Mouse (Mus musculus) gastrocnemius, adult 2 months (tissue): ENCODE measurements at regions not wholly inside any gene's neighbourhood (a gene's known extent, or its start where the extent isn't known, plus 50 kb on each side); places are given as distances from the start of the nearest gene placed in this dataset.

Source experiments
- DNase-seq: peaks from one replicate; pipeline ENCODE4 v3.0.0; 2022
- H3K27ac ChIP-seq: fragments of 200-600 bp; 2 replicates; pipeline ENCODE4 v1.8.1; 2022; ENCODE audit warnings: mild to moderate bottlenecking
- H3K4me3 ChIP-seq: fragments of 200-600 bp; 2 replicates; pipeline ENCODE4 v1.8.1; 2022; ENCODE audit warnings: mild to moderate bottlenecking, moderate library complexity
- CTCF ChIP-seq: fragments of 200-600 bp; IDR thresholded peaks from 2 replicates; pipeline ENCODE4 v1.8.1; 2022; ENCODE audit warnings: antibody characterized with exemption, mild to moderate bottlenecking, moderate library complexity
- intact Hi-C: fragments of 180-260 bp; cut with DNase I; formaldehyde crosslinking; loops from one replicate; pipeline ENCODE4 v1.15.1; 2025

- Histone ChIP-seq H3K27ac (no peak overlapping the region), H3K4me3 (no peak overlapping the region)
- intact Hi-C loops = no loop called here
- no peak for DNase-seq
- TF ChIP-seq CTCF = no peak
These were observed 218.0 kb upstream of the Prep start for GRCm38 (mm10) chr10:44849016-44849415.

- Histone ChIP-seq H3K4me3 (no peak overlapping the region), H3K27ac (no peak overlapping the region)
- no peak for DNase-seq
- TF ChIP-seq CTCF = no peak
- intact Hi-C loops = loop anchor here (1.0 kb wide), 1 partner anchor 31 kb away; no protein-coding TSS in a partner anchor
These were observed 220.2 kb upstream of the Prep start for GRCm38 (mm10) chr10:44846765-44847164.

- no peak for TF ChIP-seq CTCF
- Histone ChIP-seq H3K27ac (no peak overlapping the region), H3K4me3 (no peak overlapping the region)
- intact Hi-C loops = no loop called here
- DNase-seq = no peak
These were observed 220.9 kb upstream of the Prep start for GRCm38 (mm10) chr10:44846149-44846548.

GRCm38 (mm10) chr10:44840449-44840848 lies 226.6 kb upstream of the Prep start:
- Histone ChIP-seq H3K4me3 (no peak overlapping the region), H3K27ac (no peak overlapping the region)
- DNase-seq = no peak
- intact Hi-C loops = no loop called here
- no peak for TF ChIP-seq CTCF

- Histone ChIP-seq H3K27ac (no peak overlapping the region), H3K4me3 (no peak overlapping the region)
- no peak for TF ChIP-seq CTCF
- no peak for DNase-seq
- intact Hi-C loops = no loop called here
These were observed 234.5 kb upstream of the Prep start for GRCm38 (mm10) chr10:44832455-44832854.

- intact Hi-C loops = no loop called here
- DNase-seq = no peak
- H3K4me3 ChIP-seq = no peak overlapping the region
- no peak for TF ChIP-seq CTCF
- no peak overlapping the region for H3K27ac ChIP-seq
These were observed 240.7 kb upstream of the Prep start for GRCm38 (mm10) chr10:44826271-44826670.

- Histone ChIP-seq H3K27ac (no peak overlapping the region), H3K4me3 (no peak overlapping the region)
- no peak for DNase-seq
- intact Hi-C loops = no loop called here
- TF ChIP-seq CTCF = no peak
These were observed 245.3 kb upstream of the Prep start for GRCm38 (mm10) chr10:44821666-44822065.

- Histone ChIP-seq H3K27ac (no peak overlapping the region), H3K4me3 (no peak overlapping the region)
- DNase-seq = no peak
- TF ChIP-seq CTCF = no peak
- intact Hi-C loops = no loop called here
These were observed 246.6 kb upstream of the Prep start for GRCm38 (mm10) chr10:44820379-44820778.

- Histone ChIP-seq H3K27ac (no peak overlapping the region), H3K4me3 (no peak overlapping the region)
- TF ChIP-seq CTCF = no peak
- intact Hi-C loops = no loop called here
- DNase-seq = no peak
These were observed 247.6 kb upstream of the Prep start for GRCm38 (mm10) chr10:44819361-44819760.

- intact Hi-C loops = no loop called here
- Histone ChIP-seq H3K27ac (no peak overlapping the region), H3K4me3 (no peak overlapping the region)
- DNase-seq = no peak
- TF ChIP-seq CTCF = no peak
These were observed 248.4 kb upstream of the Prep start for GRCm38 (mm10) chr10:44818615-44819014.

- no peak for DNase-seq
- H3K27ac ChIP-seq = no peak overlapping the region
- TF ChIP-seq CTCF = no peak
- intact Hi-C loops = no loop called here
- H3K4me3 ChIP-seq = no peak overlapping the region
These were observed 267.9 kb upstream of the Prdm1 start for GRCm38 (mm10) chr10:44796205-44796604.

- no peak overlapping the region for H3K4me3 ChIP-seq
- no peak for TF ChIP-seq CTCF
These were observed 257.1 kb upstream of the Prdm1 start for GRCm38 (mm10) chr10:44785386-44785785.

GRCm38 (mm10) chr10:44780381-44780958 lies 252.2 kb upstream of the Prdm1 start:
- TF ChIP-seq CTCF = no peak
- intact Hi-C loops = no loop called here
- Histone ChIP-seq H3K27ac (no peak overlapping the region), H3K4me3 (no peak overlapping the region)
- no peak for DNase-seq

More at GRCm38 (mm10) chr10:44785386-44785785, 257.1 kb upstream of the Prdm1 start:
- DNase-seq = no peak
- intact Hi-C loops = no loop called here
- H3K27ac ChIP-seq = no peak overlapping the region

GRCm38 (mm10) chr10:44779568-44780207 lies 251.4 kb upstream of the Prdm1 start:
- TF ChIP-seq CTCF = no peak
- Histone ChIP-seq H3K27ac (no peak overlapping the region), H3K4me3 (no peak overlapping the region)
- intact Hi-C loops = no loop called here
- DNase-seq = no peak
